Mouse (Mus musculus) common myeloid progenitor, adult 5-6 weeks (primary cell): ENCODE results near the gene Adcy4. TPM values are rescaled to one million over a fixed set of nuclear protein-coding genes. Genes with fewer than 3 reads are reported as not detected.

Source experiments
- ATAC-seq: replicated peaks from 2 replicates; pipeline ENCODE4 v1.8.0; 2016; ENCODE audit warnings: low read depth, mild to moderate bottlenecking, moderate TSS enrichment, inconsistent platforms; ENCODE audit not compliant: poor library complexity, severe bottlenecking
- total RNA-seq: library from RNA; stranded (forward); fragments of 200-1000, 187-1606 nt; gene quantifications from 2 replicates; pipeline ENCODE4 v1.2.3, GENCODE M21; 2017

Gene Adcy4
- total RNA-seq, 1 experiment from 2014 or later = not detected

GRCm38 (mm10) chr14:55793461-55793860 is 9.6 kb upstream of the Adcy4 start:
- ATAC-seq = no peak

GRCm38 (mm10) chr14:55788256-55789050 is 4.6 kb upstream of the Adcy4 start, which contains the start of gene Ripk3:
Gene Ripk3, minus strand, starts transcription at chr14:55788865.
- ATAC-seq = peak; percentile 94

DNA sequence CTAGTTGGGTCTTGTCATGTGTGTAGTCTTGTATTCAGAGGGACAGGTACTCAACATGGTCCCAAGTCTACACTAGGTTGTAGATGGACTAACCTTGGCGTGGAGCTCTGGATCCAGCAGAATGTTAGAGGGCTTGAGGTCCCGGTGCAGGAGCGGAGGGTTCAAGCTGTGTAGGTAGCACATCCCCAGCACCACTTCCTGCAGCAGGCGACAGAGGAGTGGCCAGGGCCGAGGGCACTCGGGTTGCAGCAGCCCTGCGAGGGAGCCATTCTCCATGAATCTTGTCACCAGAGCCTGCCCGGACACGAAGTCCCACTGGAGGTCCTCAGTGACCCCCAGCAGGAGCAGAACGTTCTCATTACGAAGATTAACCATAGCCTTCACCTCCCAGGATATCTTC is 3.8 kb upstream of the Adcy4 start:
- ATAC-seq = no peak

GRCm38 (mm10) chr14:55785195-55785594 is 1.3 kb upstream of the Adcy4 start:
- no peak for ATAC-seq

GRCm38 (mm10) chr14:55783171-55783957 is 531 bp downstream of the Adcy4 start:
- no peak for ATAC-seq

GRCm38 (mm10) chr14:55782361-55782960 is 1.4 kb downstream of the Adcy4 start:
- no peak for ATAC-seq

DNA sequence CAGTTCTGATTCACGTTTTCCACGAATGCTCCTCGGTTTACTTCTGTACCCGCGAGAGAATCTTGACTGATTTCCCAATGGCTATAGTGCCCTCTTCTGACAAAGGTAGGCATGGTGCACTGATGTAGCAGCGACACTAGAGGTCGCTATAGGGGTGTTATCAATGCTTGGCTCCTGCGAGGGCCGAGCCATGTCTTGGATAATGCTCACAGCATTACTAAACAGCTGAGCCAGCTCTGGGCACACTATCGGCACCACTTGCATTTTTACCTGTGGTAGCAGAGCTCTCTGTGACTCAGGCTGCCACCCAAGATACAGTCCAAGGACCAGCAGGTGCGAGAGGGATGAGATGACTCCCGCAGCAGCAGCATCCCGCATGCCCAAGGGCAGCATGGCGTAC is 2.6 kb downstream of the Adcy4 start:
- peak; percentile 90 for ATAC-seq

DNA sequence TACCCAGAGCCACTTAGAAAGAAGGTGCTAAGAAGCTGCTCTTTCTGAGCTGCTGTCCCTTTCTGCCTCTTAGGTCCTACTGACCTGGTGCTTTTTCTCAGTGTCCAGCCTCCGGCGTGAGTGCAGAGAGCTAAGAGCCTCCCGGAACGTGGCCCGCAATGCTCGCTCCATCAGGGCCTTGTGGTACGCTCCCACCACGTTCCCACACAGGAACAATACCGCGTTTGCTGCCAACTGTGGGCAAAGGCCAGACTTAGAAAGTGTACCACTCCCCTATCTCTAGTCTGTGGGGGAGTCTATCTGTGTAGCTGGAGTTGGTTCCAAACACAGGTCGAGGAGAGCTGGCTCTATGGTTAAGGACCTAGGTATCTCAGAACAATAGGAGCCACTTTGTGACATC is 3.2 kb downstream of the Adcy4 start:
- ATAC-seq = no peak

DNA sequence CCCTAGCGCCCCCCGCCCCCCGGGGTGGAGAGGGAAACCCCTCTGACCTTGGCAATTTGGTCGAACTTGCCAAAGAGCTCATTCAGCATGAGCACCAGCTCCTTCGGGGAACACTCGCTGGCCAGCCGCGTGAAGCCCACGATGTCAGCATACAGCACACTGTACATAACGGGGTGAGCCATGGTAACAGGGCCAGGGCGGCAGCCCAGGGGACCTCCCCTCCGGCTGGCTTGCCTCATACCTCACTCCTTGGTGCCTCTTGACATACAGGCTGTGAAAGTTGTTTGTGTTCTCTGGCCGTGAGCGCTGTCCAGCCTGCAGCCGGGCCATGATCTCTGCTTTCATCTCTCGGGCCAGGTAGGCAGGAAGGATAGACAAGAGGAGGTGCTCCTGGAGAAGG is 4.2 kb downstream of the Adcy4 start:
- ATAC-seq = no peak

- ATAC-seq = no peak
Measured at GRCm38 (mm10) chr14:55778686-55779085, 5.2 kb downstream of the Adcy4 start.

GRCm38 (mm10) chr14:55777806-55778205 is 6.1 kb downstream of the Adcy4 start:
- no peak for ATAC-seq

GRCm38 (mm10) chr14:55777176-55777575 is 6.7 kb downstream of the Adcy4 start:
- ATAC-seq = no peak

DNA sequence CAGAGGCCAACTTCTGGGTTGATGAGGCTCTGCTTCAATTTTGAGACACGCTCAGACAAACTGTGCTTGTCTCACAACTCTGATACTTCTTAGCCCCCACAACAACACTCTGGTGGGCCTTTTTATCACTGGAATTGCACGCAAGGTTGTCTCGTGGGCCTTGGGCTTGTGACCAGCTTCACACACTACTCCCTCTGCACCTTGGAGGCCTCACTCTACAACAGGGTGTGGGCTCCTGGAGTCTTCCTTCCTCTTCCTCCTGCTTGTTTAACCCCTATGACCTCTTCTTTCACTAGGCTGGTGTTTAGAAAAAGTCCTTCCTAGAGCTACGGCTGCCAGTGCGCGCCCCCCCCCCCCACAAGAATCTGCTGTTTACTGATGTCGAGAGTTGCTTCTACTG is 7.2 kb downstream of the Adcy4 start:
- no peak for ATAC-seq

GRCm38 (mm10) chr14:55769087-55769703 is 14.7 kb downstream of the Adcy4 start:
- ATAC-seq = peak; percentile 19; the same call in 1 of the 2 replicates

DNA sequence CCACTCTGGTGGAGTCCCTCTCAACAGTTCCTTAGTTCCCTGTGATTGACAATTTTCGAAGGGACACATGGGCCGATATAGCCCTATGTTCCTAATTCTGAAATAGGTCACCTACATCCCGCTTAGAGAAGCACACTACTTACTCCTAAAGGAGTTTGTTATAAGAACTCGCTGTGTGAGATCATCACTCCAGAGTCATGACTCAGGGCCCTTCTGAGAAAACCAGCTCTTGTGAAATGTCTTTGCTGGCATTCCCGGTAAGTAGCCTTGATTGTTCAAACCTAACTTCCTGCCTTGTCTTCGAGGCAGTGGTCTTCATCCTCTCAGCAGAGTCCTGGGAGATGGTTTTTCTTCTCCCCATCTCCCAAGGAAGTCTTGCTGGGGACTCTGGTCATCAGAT is 15.3 kb downstream of the Adcy4 start:
- ATAC-seq = no peak

- peak; percentile 36 for ATAC-seq
Measured at GRCm38 (mm10) chr14:55767519-55768414, 16.1 kb downstream of the Adcy4 start.

GRCm38 (mm10) chr14:55765696-55766095 is 18.2 kb downstream of the Adcy4 start, which contains the start of gene Ltb4r1:
Gene Ltb4r1, plus strand, starts transcription at chr14:55765962.
- ATAC-seq = peak; percentile 34

DNA sequence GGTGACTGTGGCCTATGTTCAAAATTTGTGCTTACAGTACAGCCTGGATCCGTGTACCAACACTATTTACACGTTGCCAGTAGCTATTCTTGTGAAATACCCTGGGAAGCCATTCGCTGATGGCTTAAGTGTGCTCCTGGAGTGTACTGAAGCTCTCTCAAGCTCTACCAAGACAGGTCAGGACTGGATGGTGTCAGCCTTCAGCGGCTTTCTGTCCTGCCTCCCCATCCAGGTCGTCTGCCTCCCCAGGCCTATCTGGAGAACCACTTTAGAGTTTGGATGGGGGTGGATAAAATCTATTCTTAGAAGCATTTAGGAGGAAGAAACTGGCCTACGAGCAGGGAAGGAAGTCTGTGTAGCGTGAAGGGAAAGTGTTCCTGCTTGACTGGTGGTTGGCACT is 20.7 kb downstream of the Adcy4 start:
- no peak for ATAC-seq
